Mouse (Mus musculus) right cerebral cortex, postnatal 14 days (tissue): Measurements from ENCODE around the gene Rgs9.
"Not testable (repeated sequence)": the region's sequence is repeated elsewhere in the genome, so short reads cannot be mapped to it uniquely, and the experiment has no call there.

ENCODE experiments used
- DNase-seq: peaks from one replicate; pipeline ENCODE4 v3.0.0; 2022

Gene Rgs9

GRCm38 (mm10) chr11:109302338-109302737 lies 4.4 kb upstream of the Rgs9 start:
- DNase-seq = peak; percentile 37

GRCm38 (mm10) chr11:109297031-109297430 lies 898 bp downstream of the Rgs9 start:
- no peak for DNase-seq

- DNase-seq = no peak
Measured at GRCm38 (mm10) chr11:109292056-109292455, 5.9 kb downstream of the Rgs9 start.

- DNase-seq = not testable (repeated sequence)
Measured at GRCm38 (mm10) chr11:109289378-109289777, 8.6 kb downstream of the Rgs9 start.

DNA sequence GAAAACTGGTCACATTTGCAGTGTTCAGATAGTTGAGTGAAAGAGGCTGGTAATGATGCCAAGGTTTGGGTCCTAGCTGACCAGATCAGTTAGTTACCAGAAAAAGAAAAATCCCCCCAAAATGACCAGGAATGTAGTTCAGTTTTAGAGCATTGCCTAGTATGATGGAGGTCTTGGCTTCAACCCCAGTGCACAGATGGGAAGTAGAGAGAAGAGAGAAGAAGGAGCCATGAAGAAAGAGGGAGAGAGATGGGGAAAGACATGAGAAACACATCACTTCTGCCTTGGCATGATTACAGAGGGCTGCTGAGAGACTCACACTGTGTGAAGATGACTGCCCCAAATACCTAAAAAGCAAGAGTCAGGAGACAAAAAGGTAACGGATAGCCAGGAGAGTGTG lies 13.1 kb downstream of the Rgs9 start:
- no peak for DNase-seq

DNA sequence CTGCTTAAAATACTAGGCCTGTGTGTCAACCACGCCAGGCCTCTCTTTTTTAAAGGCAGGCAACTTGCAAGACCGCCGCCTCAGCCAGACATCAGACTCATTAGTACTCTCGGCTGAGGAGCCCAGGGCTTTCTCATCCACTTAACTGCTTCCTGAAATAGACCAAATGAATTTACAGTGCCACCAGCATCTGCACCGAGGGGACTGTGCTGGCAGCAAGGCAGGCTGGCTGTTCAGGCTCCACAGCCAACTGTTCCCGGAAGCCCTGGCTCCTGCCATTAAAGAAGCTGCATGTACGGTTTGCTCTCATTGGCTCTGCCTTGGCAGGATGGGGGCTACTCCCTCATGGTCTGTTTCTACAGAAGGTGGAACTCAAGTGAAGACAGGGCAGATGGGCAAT lies 19.7 kb downstream of the Rgs9 start:
- no peak for DNase-seq

- DNase-seq = no peak
Measured at GRCm38 (mm10) chr11:109271399-109271798, 26.5 kb downstream of the Rgs9 start.

DNA sequence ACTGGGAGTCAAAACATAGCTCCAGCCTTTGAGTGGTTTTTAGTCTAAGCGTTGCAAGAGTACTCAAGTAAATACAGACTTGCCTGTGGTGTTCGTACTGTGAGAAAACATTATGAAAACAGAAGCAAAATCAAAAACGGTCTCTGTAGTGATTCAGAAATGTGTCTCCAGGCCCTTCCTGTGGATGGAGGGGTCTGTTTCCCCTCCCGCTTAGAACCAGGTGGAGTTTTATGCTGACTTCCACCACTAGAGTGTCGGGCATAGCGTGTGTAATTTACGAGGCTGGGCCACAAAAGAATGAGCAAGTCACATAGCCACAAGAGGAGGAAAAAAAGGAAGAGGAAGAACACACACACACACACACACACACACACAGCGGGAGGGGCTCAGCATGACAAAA lies 27.6 kb downstream of the Rgs9 start:
- DNase-seq = no peak

- DNase-seq = no peak
Measured at GRCm38 (mm10) chr11:109269662-109270341, 28.1 kb downstream of the Rgs9 start.

GRCm38 (mm10) chr11:109269283-109269661 lies 28.7 kb downstream of the Rgs9 start:
- DNase-seq = no peak

- peak; percentile 69 for DNase-seq
Measured at GRCm38 (mm10) chr11:109266161-109266910, 31.6 kb downstream of the Rgs9 start.

DNA sequence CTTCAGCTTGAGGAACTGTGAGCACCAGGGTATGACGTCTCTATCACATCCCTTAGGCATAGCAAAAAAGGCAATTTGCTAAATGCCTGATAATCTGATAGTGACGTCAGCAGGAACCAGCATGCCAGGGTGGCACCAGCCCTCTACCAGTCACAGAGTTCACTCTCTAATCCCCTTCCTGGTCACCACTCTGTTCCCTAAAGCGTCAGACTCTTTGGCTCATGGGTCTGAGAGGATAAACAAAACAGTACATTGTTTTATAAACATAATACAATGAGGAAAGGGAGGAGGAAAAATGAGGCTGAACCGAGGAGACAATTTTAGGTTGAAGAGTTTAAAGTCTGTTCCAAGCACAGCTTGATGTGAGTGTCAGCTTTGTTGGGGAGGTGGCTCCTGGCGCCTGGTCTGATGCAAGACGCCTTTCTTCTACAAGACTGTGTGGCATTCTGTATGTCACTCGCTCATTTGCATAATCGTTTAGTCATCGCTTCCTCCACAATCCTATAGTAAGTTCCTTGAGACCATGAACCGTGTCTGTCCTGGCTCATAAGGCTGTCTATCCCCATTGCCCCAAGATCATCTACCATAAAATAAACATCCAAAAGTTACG lies 33.7 kb downstream of the Rgs9 start:
- DNase-seq = no peak

DNA sequence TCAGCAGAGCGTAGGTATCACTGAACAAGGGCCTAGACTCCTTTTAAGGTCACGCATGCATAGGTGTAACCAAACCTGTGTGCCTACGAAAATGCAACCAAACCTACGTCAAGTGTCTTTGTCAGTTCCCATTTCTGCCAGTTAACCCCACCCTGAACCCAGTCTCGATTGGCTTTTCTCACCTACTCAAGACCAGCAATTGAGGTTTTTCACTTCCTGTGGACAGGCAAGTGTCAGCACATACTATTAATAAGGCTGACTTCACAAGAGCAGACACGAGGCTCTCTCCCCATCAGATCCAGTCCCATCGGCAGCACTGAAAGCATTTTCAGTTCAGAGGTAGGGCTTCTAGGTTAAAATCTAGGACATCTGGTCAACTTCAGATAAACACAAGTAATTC lies 37.4 kb downstream of the Rgs9 start:
- no peak for DNase-seq

GRCm38 (mm10) chr11:109258941-109259910 lies 38.7 kb downstream of the Rgs9 start:
- peak; percentile 43 for DNase-seq

DNA sequence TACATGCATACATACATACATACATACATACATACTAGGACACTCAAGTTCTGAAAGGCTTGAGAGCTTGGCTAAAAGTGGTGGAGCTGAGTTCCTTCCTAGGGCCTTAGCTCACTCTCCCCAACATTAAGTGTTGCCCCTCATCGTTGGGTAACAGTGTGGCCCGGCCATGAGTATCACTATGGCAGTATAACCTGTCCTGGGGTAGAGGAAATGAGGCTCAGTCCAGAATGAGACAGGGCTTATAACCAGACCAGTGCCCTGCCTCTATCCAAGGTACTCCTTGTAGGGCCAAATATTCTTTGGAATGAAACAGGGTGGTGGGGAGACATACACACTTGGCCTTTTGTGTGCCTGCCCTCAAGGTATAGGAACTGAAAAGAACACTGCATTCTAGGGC lies 40.1 kb downstream of the Rgs9 start:
- DNase-seq = no peak

DNA sequence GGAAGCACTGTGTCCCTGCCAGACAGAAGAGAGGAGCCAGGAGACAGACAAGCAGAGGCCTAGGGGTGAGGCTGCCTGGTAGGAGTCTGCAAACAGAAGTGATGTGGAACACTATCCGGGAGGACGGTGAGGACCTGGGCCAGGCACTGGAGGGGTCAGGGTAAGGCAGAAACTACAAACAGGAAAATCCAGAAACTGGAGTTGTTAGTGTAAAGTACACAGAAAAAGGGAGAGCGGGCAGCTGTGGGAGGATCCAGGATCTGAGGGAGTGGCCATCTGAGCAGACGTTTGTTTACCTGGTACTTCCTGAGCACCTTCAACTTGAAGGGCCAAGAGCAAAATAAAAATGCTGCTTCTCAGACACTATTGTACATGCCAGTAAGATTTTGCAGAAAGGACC lies 42.9 kb downstream of the Rgs9 start:
- no peak for DNase-seq

DNA sequence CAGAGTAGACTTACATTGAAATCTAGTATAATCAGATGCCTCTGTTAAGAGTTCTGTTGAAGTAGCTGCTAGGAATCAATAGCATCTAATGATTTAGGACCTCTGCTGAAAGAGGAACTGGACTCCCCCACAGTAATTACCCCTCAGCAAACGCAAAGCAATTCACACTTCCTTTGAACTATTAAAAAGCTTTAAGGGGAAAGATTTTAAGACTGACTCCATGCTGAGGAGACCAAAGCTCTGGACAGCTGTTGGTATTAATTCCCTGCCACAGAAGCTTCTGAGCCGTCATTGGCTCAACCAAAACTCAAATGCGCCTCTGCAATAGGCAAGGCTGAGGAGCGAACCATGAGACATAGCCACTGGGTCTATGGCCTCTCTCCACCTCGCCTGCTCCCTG lies 45.4 kb downstream of the Rgs9 start:
- no peak for DNase-seq

GRCm38 (mm10) chr11:109250566-109250965 lies 47.4 kb downstream of the Rgs9 start:
- DNase-seq = no peak

- DNase-seq = no peak
Measured at GRCm38 (mm10) chr11:109246920-109247319, 51.0 kb downstream of the Rgs9 start.

- DNase-seq = no peak
Measured at GRCm38 (mm10) chr11:109244635-109245360, 53.1 kb downstream of the Rgs9 start.

GRCm38 (mm10) chr11:109240126-109240525 lies 57.8 kb downstream of the Rgs9 start:
- no peak for DNase-seq

- no peak for DNase-seq
Measured at GRCm38 (mm10) chr11:109238671-109239070, 59.3 kb downstream of the Rgs9 start.
